Mouse (Mus musculus) frontal cortex, adult 2 months (tissue): ENCODE measurements around the gene Hsd17b2. TPM values are rescaled to one million over a fixed set of nuclear protein-coding genes. Genes with fewer than 3 reads are reported as not detected.

Experiments
- DNase-seq, 2 experiments: peaks; one replicate each; pipeline ENCODE4 v3.0.0; 2022; ENCODE audit warnings: low spot score in 1 of 2; ENCODE audit errors: extremely low spot score in 1 of 2
- polyA plus RNA-seq: library from polyadenylated mRNA; depleted of rRNA; stranded (reverse); fragments of >200 nt; gene quantifications from 2 replicates; pipeline ENCODE4 v1.2.3, GENCODE M21; 2012

Hsd17b2 gene
- polyA plus RNA-seq, 1 experiment: 0.16 TPM

DNA sequence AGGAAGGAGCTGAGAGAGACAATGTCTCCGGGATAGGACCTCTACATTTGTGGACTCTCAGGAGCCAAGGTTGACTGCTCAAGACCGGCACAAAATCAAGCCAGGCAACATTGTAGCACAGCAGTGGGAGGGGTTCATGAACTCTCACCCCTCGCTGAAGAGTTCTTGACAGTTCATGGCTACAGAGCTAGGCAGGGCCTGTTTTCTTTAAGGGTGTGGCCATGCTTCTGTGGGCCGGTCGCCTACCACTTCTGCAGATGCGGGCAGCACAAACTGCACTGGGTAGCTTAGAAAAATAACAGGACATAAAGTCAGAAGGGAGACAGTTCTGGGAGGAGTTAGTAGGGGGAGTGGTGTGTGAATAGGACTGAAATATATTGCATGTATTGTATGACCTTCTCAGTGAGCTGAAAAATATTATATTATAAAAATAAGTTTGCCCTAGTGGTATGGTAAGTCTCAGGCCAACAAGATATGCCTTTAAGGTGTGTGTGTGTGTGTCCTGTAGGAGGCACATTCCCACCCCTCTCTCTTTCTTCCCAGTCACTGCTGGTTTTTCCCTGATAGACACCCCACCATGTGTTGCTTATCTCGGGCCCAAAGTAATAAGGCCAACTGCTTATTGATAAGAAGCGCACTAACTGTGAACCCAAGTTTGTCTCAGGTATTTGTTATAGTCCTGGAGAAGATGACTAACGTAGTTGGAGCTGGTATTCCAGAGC lies 69.6 kb downstream of the Hsd17b2 start:
- no peak for DNase-seq

DNA sequence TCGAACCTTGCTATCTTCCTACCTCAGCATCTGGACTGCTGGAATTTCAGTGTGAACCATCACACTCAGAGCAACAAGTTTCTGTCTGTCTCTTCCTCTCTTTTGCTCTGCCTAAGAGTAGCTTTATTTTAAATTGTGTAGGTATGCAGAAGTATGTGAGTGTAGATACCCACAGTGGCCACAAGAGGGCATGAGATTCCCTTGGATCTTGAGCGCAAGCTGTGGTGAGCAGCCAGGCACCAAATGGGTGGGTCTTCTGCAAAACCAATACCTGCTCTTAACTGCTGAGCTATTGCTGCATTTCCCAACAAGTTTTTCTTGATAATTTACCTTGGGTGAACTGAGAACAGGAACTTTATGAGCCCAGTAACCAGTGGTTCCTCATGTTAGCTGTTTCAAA lies 70.4 kb downstream of the Hsd17b2 start:
- DNase-seq: peak in 1 of 2 experiments; percentile 44

DNA sequence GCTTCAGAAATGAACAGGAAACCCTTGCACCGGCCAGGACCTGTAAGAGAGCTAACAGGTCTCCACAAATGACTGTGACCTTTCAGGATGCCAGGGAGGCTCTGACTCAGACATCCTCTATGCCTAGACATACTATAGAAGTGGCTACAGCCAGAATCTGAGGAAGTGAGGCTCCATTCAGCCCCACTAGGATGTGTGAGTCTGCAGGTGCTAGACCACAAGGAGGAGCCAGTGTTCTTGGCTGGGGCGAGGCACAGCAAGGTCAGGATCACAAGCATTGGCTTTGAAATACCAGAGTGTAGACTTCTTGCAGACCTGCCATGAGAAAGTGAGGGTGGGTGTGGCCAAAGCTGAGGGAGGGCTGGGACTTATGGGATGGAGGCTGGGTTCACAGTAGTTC lies 70.9 kb downstream of the Hsd17b2 start:
- DNase-seq: no peak

DNA sequence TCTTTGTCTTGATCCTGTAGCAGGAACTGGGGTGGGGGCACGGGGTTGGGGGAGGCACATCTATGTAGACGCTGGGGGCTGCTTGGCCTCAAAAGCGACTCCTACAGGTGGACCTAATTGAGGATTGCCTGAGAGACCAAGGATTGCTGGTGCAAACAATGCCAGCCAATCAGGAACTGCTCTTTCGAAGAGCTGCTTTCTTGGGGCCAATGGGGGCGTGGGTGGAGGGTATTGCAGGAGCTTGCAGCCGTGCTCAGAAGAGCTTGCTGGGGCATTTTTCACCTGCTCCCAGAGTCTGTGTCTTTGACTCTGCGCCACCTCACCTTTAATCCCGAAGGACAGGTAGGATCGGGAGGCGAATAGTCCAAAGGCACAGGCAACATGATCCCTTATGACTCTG lies 73.9 kb downstream of the Hsd17b2 start:
- DNase-seq: no peak

DNA sequence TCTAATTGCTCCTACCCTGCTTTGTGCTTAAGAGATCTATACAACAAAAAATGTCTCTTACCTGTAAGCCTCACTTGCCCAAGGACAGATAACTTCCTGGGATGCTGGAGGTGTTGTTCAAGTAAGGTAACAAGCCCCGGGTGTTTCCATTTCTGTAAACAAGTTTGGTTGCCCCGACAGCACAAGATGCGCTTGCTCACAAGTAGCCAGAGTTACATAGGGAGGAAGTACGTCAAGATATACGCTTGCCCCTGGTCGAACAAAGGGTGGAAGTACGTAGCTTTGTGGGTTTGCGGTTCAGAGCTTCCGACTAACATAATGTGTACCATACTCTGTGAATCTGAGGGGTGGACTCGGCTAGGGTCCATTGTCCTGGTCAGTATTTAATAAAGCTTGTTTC lies 74.4 kb downstream of the Hsd17b2 start:
- no peak for DNase-seq

DNA sequence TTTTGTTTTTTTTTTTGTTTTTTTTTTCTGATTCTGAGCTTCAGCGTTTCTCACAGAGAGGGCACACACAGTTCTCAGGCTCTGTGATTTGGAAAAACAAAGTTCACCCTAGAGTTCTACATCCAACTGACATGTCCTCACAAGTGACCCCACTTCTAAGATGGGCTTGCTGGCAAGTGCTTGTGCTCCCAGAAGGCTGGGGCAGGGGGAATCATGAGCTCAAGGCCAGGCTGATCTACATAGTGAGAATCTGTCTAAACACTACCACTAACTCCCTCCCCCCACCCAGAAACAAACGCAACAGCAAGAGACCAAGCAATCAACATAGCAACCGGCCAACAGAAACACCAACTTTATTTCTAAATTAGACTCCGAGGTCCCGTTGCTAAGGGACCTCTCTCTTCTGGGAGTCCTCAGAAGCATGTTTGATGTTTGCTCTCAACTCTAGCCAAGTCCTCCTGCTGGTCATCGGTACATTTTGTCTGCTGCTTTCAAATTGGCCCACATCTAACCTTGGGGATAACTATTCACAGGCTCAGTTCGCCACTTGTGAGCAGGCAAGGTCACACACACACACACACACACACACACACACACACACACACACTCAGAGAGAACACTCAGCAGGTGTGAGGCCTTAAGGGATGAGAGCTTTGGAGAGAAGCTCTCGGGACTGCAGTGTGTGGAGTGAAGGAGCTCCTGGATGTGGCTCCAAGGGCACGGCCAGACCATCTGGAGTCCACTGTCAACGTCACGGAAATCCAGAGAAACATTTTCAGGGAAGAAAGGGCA lies 77.0 kb downstream of the Hsd17b2 start:
- DNase-seq: no peak

DNA sequence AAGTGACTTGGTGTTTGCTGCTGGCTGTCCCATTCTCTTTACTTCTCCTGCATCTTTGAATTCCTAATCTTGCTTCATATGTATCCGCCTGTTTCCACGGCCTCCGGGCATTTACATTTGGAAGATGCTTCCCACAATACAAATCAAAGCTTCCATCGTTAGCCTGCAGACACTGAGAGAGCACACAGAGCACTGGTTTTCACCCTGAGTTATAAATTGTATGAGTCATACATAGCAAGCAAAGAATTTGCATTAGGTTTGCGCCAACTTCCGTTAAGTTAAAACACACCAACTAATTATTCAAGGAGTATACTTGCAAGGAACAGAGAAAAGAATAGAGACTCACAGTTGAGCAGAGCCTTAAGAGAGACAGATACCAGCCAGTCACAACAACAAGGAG lies 77.6 kb downstream of the Hsd17b2 start:
- DNase-seq: no peak

DNA sequence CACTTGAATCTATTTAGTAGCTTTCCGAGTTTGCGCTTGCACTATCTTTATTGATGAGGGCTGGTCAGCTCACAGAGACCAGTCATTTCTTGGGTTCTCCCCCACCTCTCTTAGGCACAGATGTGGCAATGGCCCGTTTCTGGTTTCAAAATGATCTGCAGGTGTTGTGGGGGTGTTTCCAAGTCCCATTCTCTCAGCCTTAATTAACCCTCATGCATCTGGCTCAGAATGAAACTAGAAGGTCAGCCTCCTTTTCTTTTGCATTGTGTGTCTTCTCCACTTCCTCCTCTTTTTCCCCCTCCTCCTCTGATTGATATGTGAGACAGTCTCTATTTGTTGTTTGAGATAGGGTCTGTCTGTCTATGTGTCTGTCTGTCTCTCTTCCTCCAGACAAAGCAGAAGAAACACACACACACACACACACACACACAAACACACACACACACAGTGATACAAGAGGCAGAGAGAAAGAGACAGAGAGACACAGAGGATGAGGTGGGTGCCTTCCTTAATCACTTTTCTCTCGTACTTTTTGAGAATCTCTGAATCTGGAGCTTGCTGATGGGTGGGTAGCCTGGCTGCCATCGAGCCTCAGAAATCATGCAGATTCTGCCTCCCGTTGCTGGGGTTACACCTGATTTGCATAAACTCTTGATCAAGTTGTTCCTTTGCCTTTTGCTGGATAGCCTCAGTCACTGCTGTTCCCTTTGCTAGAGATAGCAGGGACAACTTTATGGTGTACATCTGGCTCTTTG lies 79.8 kb downstream of the Hsd17b2 start:
- DNase-seq: no peak

DNA sequence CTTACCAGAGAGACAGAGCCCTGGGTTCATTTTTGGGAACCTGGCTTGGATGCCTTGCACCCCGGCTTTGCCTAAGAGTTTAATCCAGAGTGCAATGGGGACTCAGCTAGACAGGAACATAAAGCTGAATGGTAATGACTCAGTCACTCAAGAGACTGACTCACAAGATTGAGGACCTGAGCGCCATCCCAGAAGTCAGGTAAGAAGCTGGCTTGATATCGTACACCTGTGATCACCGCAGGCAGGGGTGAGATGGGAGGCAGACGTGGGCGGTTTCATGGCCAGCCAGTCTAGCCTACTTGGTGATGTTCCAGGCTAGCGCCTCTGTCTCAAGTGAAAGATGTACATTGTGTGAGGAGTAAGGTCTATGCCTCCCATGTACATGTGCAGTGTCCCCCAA lies 81.3 kb downstream of the Hsd17b2 start:
- no peak for DNase-seq

DNA sequence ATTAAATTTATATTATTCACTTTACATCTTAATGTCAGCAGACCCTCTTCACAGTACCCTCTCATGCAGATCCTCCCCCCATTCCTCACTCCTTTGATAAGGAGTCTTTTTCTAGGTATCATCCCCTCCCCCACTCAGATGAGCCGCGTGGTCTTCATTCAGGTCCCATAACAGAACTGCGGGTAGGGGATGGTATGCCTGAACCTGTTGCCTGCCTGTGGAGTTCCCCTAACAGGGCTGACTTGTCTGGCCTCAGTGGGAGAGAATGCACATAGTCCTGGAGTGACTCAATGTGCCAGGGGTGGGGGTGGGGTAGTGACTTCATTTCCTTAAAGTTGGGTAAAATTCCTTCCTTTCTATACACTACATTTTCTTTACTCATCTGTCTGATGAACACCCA lies 84.7 kb downstream of the Hsd17b2 start:
- DNase-seq: no peak

DNA sequence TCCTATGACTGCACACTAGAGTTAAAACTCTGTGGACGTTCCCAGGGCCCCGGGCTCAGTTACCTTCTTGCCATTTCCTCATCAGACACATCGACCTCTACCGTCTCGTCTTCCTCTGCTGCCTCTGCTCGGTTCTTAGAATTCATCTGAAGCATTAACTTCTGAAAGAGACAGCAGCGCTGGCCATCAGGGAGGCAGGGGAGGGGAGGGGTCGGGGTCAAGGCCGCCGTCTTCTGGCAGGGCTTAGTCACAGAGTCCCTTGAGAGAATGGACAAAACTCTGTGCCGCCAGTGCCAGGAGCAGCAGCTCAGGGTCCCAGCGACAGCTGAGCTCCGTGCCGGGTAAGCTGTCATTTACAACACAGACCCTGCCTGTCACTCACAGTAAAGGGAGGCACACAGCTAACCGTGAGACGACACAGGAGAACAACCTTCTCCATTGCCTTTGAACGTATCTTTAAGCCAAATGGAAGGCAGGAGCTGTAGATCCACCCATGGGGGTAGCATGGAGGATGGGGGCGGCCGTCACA lies 91.0 kb downstream of the Hsd17b2 start:
- no peak for DNase-seq

DNA sequence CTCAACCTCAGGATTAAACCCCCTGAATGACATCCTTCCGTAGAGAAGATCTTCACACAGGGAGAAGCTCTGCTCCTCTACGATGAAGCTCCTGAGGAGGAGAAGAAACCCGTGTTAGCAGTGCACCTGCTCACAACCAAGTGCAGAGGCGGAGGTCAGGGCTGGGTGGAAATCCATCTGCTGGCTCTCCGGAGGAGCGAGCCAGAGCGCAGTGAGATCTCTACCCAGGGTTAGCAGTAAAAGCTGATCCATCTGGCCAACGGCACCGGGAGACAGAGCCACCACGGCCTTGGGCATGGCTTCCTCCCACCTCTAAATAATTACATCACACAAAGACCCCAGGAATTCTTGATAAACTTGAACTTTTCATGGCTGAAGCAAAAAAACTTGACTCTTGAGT lies 92.9 kb downstream of the Hsd17b2 start:
- no peak for DNase-seq

DNA sequence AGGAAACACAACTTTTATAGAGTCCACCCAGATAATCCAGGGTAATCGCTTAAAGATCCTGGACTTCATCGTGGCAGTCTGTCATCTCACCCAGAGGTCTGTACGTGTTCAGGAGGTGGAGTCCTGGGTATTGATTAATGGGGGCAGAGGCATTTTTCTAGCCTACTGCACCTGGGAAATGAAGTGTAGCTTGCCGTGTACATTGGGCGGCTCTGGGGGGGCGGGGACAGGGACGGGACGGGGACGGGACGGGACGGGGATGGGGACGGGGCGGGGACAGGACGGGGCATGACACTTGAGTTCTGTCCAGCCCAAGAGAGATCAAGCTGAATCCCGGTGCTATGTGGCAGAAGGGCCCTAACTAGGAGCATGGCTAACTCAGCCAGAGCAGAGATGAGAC lies 94.8 kb downstream of the Hsd17b2 start:
- DNase-seq: no peak

DNA sequence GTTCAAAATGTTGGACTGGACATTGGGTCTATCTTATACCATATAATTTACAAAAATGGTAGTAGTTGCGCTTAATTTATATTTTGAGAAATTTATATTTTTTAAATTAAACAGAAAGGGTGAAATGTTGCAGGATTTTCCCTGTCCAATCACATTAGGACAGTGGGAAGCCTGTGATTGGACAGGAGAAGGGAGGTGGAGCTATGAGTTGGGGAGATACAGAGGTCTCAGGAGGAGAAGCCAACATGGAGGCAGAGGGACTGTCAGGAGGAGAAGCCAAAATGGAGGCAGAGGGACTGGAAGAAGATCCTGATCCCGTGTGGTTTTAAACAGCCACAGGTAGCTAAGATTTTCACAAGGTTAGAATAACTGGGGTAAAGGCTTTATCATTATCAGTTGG lies 96.4 kb downstream of the Hsd17b2 start:
- no peak for DNase-seq

DNA sequence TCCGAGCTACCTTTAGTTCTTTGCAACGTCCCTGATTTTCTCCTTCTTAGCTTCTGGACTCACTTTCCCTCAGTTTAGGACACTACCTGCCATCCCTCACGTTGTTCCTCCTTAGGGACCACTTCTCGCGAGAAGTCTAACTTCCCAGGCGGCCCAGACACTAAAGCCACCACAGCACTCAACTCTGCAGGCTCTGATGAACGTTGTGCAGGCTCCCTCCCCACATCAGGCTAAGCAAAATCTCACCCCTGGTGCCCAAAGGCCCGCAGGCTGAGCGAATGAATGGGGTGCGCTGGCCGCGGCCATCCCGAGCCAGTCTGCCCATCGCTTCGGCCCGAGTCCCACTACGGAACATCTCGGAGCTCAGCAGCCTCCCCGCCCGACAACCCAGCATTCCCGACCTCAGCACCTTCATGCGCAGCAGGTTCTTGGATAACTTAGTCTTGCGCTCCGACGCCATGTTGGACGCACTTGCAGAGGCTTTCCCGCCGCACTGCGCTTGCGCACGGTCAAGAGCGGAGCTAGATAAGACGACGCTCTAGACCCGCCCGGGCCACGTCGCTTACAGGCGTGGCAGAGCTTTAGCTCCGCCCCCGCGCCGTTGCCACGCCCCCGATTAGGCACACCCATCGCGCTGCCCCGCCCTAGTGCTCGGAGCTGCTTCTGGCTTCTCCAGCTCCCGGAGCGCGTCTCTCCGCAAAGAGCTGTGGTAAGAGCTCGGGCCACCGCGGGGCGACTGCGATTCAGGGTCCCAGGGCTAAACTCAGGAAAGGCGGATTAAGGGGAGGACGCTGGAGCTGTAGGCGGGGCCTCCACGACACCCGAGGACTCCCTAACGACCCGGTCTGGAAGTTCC lies 100.0 kb downstream of the Hsd17b2 start, which contains the start of gene Mphosph6:
Gene Mphosph6 (minus strand): TSS at position 501 of the 856 bp plus-strand sequence.
- peak; percentile 92 to 98 for DNase-seq

DNA sequence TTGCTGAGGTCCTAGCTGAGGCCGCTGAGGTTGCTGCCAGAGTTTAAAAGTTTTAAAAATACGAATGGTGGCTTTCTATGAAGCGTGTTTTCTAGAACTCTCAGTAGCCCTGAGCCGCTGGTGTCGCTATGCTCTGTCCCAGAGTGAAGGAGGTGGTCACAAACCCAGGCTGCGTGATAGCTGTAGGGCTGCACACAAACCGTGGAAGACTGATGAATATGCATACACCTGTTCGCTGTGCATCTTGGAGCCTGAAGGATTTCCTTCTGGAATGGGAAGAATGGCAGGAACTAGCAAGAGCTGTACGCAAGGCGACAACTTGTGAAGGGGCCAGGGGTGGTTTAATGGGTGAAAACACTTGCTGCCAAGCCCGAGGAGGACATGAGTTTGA lies 100.6 kb downstream of the Hsd17b2 start:
- no peak for DNase-seq

DNA sequence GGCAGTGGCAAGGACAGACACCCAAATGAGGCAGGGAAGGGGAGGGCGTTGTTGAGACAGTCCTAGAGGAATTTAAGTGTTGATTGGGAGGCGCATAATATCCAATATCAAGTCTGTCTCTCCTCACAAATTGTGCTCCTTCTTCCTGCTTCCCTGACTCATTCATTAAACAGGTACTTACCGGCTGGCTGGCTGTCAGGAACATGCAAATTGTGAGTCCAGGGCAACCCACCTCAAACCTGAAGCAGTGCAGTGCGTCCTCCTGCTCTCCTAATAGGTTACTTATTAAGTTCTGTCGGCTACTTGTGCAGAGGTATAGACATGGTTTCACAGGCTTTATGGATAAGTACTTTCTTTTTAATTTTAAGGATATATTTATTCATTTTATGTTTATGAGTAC lies 103.7 kb downstream of the Hsd17b2 start:
- DNase-seq: no peak
